Mouse (Mus musculus): ENCODE measurements around the gene Stk32c.

GRCm38 (mm10) chr7:139222341-139222740 lies 9.2 kb upstream of the Stk32c start:
- TF ChIP-seq CTCF (IDR thresholded peaks at IDR 0.05; ENCODE audit: extremely low read depth, insufficient read depth, insufficient read length, insufficient replicate concordance) (no peak), POLR2A (IDR thresholded peaks at IDR 0.05; ENCODE audit: low read depth, low read length) (no peak)

Measured in spleen, adult 2 months (tissue).